Mouse (Mus musculus) cerebellum, postnatal 36 days (tissue): Measurements from ENCODE around the gene Sptbn2.

ENCODE experiments used
- DNase-seq, 2 experiments: peaks; one replicate each; pipeline ENCODE4 v3.0.0; 2021 to 2022; ENCODE audit warnings: mixed read lengths in 2 of 2

Sptbn2 gene

GRCm38 (mm10) chr19:4785206-4785605 lies 74.2 kb downstream of the Sptbn2 start:
- DNase-seq = no peak

GRCm38 (mm10) chr19:4786313-4786712 lies 75.3 kb downstream of the Sptbn2 start:
- DNase-seq = no peak

- DNase-seq = no peak
Observed at GRCm38 (mm10) chr19:4793281-4793830, 82.4 kb downstream of the Sptbn2 start.

GRCm38 (mm10) chr19:4793831-4794422 lies 83.0 kb downstream of the Sptbn2 start, which contains the start of gene Rbm4:
Gene Rbm4, minus strand, starts transcription at chr19:4793901.
- peak; percentile 96 to 99 for DNase-seq

- no peak for DNase-seq
Observed at GRCm38 (mm10) chr19:4795929-4796328, 85.0 kb downstream of the Sptbn2 start.

- DNase-seq = no peak
Observed at GRCm38 (mm10) chr19:4797846-4798245, 86.9 kb downstream of the Sptbn2 start.

- no peak for DNase-seq
Observed at GRCm38 (mm10) chr19:4799083-4799482, 88.1 kb downstream of the Sptbn2 start.
